30 mouse cellular contexts compared by ENCODE assay signal in the genomic region with DNA sequence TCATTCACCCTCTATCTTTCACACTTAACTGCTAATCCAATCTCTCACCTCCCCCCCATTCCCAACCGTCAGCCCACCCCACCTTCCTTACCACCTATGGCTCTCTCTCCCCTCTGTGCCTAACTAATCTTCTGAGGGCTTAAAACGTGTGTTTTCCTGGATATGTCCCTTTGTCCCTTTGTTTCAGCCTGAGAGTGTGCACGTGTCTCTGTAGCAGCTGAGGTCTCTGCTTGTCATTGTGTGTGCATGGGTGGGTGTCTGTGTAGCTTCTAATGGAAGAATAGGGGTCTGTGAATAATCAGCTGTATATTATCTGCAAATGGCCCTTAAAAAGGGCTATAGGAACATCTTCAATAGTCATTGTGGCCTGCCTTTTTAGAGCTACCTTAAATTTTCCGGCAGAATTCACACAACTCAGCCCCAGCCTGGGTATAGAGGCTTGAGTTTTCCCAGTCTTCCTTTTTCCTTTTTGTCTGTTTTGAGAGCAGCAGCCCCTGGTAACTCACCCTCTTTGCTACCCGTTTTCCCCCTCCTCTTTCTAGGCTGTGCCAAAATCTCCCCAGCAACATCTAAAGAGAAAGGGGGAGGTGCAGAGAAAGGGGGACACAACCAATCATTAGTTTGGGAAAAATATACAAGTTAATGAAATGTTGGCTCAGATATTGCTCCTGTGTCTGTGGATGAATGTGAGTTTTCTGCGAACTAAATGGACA. TPM values are rescaled to one million over a fixed set of nuclear protein-coding genes. Genes with fewer than 3 reads are reported as not detected.
A peak's percentile ranks its signal among the peaks of the same experiment; 100 is the strongest.
DNase-seq lines count a peak whose midpoint lies in the region; ATAC-seq and TF ChIP-seq lines count a peak whose summit lies in the region.
"Had no signal": no experiment of that assay in that cellular context is flagged by ENCODE, and none has a peak within 500 bp of the region (broad histone marks: within the 10 kb centered on the region; RNA-seq: fewer than 3 reads in every experiment).

No protein-coding gene starts in this region.

- TF ChIP-seq CTCF in forebrain, postnatal 0 days (IDR thresholded peaks at IDR 0.05; ENCODE audit: low read depth) = no peak

- H3K4me3 ChIP-seq in forebrain, embryonic 10.5 days = no peak overlapping the region
- no peak overlapping the region for H3K4me3 ChIP-seq in forebrain, postnatal 0 days (ENCODE audit: low read depth, low read length)
- no peak overlapping the region for H3K4me3 ChIP-seq in forebrain, embryonic 11.5 days (ENCODE audit: low read depth, low read length)
- H3K4me3 ChIP-seq in hindbrain, embryonic 12.5 days = no peak overlapping the region
- no peak overlapping the region for H3K4me3 ChIP-seq in midbrain, embryonic 14.5 days (replicated peaks; ENCODE audit: low read depth, low read length)
- H3K4me3 ChIP-seq: heart, embryonic 13.5 days; limb, embryonic 13.5 days; lung, embryonic 15.5 days had no signal

- H3K4me1 ChIP-seq in forebrain, embryonic 10.5 days = peaks cover 10% of the 10 kb centered on the region; the same call in 1 of the 2 replicates
- no peaks in the 10 kb centered on the region for H3K4me1 ChIP-seq in forebrain, postnatal 0 days (ENCODE audit: insufficient read depth)
- no peaks in the 10 kb centered on the region for H3K4me1 ChIP-seq in forebrain, embryonic 11.5 days (replicated peaks; ENCODE audit: control insufficient read depth, insufficient read depth, low read length)
- H3K4me1 ChIP-seq in hindbrain, embryonic 12.5 days = no peaks in the 10 kb centered on the region
- no peaks in the 10 kb centered on the region for H3K4me1 ChIP-seq in midbrain, embryonic 14.5 days (ENCODE audit: control insufficient read depth, insufficient read depth, low read length)
- H3K4me1 ChIP-seq: heart, embryonic 13.5 days; limb, embryonic 13.5 days; lung, embryonic 15.5 days had no signal

- H3K4me2 ChIP-seq in forebrain, postnatal 0 days (ENCODE audit: low read depth) = no peak overlapping the region
- no peak overlapping the region for H3K4me2 ChIP-seq in forebrain, embryonic 11.5 days (ENCODE audit: low read depth, low read length, severe bottlenecking)
- no peak overlapping the region for H3K4me2 ChIP-seq in hindbrain, embryonic 12.5 days (replicated peaks)
- no peak overlapping the region for H3K4me2 ChIP-seq in midbrain, embryonic 14.5 days (ENCODE audit: low read length)
- H3K4me2 ChIP-seq: heart, embryonic 13.5 days; limb, embryonic 13.5 days; lung, embryonic 15.5 days had no signal

- peaks cover 61% of the 10 kb centered on the region for H3K27me3 ChIP-seq in forebrain, embryonic 10.5 days (ENCODE audit: poor library complexity, severe bottlenecking)
- H3K27me3 ChIP-seq in forebrain, postnatal 0 days (ENCODE audit: insufficient read depth, low read length) = no peaks in the 10 kb centered on the region
- H3K27me3 ChIP-seq in forebrain, embryonic 11.5 days (ENCODE audit: control insufficient read depth, insufficient read depth, low read length) = peaks cover 2% of the 10 kb centered on the region; the same call in 1 of the 2 replicates
- peaks cover 15% of the 10 kb centered on the region; the same call in 1 of the 2 replicates for H3K27me3 ChIP-seq in hindbrain, embryonic 12.5 days
- H3K27me3 ChIP-seq in midbrain, embryonic 14.5 days (ENCODE audit: control insufficient read depth, insufficient read depth, low read length) = 0 out of 2 replicates have a peak, but pooled peaks cover 6% of the 10 kb centered on the region

- peak overlapping the region; percentile 68 for H3K27ac ChIP-seq in forebrain, embryonic 10.5 days
- no peak overlapping the region for H3K27ac ChIP-seq in forebrain, postnatal 0 days (ENCODE audit: low read depth, low read length)
- no peak overlapping the region for H3K27ac ChIP-seq in forebrain, embryonic 11.5 days (ENCODE audit: low read depth, low read length)
- no peak overlapping the region for H3K27ac ChIP-seq in hindbrain, embryonic 12.5 days
- no peak overlapping the region for H3K27ac ChIP-seq in midbrain, embryonic 14.5 days (replicated peaks; ENCODE audit: low read depth, low read length)
- H3K27ac ChIP-seq: heart, embryonic 13.5 days; limb, embryonic 13.5 days; liver, embryonic 14.5 days; lung, embryonic 15.5 days; macrophage had no signal

- no peaks in the 10 kb centered on the region for H3K9me3 ChIP-seq in forebrain, embryonic 10.5 days
- H3K9me3 ChIP-seq in forebrain, postnatal 0 days (ENCODE audit: low read length) = no peaks in the 10 kb centered on the region
- H3K9me3 ChIP-seq in forebrain, embryonic 11.5 days (ENCODE audit: control insufficient read depth, low read length) = no peaks in the 10 kb centered on the region
- H3K9me3 ChIP-seq in hindbrain, embryonic 12.5 days (replicated peaks) = no peaks in the 10 kb centered on the region
- no peaks in the 10 kb centered on the region for H3K9me3 ChIP-seq in midbrain, embryonic 14.5 days (ENCODE audit: control insufficient read depth, low read length)
- H3K9me3 ChIP-seq: G1E; heart, embryonic 13.5 days; limb, embryonic 13.5 days; lung, embryonic 15.5 days had no signal

- 25% methylated on average over 6 of the region's 6 CpGs for WGBS in forebrain, embryonic 10.5 days
- WGBS in forebrain, postnatal 0 days = 27% methylated on average over 6 of the region's 6 CpGs
- WGBS in forebrain, embryonic 11.5 days = 29% methylated on average over 6 of the region's 6 CpGs
- 30% methylated on average over 6 of the region's 6 CpGs for WGBS in hindbrain, embryonic 12.5 days
- 25% methylated on average over 6 of the region's 6 CpGs for WGBS in midbrain, embryonic 14.5 days

- H3K9ac ChIP-seq in forebrain, postnatal 0 days = no peak overlapping the region
- H3K9ac ChIP-seq in forebrain, embryonic 11.5 days (ENCODE audit: low read length) = no peak overlapping the region
- H3K9ac ChIP-seq in hindbrain, embryonic 12.5 days = no peak overlapping the region
- H3K9ac ChIP-seq in midbrain, embryonic 14.5 days (replicated peaks; ENCODE audit: low read length) = no peak overlapping the region
- H3K9ac ChIP-seq: heart, embryonic 13.5 days; limb, embryonic 13.5 days; liver, embryonic 14.5 days; lung, embryonic 15.5 days had no signal

- H3K36me3 ChIP-seq in forebrain, embryonic 10.5 days (replicated peaks) = no peaks in the 10 kb centered on the region
- no peaks in the 10 kb centered on the region for H3K36me3 ChIP-seq in forebrain, postnatal 0 days (ENCODE audit: insufficient read depth)
- H3K36me3 ChIP-seq in forebrain, embryonic 11.5 days (ENCODE audit: control insufficient read depth, insufficient read depth, low read length) = no peaks in the 10 kb centered on the region
- no peaks in the 10 kb centered on the region for H3K36me3 ChIP-seq in hindbrain, embryonic 12.5 days
- H3K36me3 ChIP-seq in midbrain, embryonic 14.5 days (ENCODE audit: control insufficient read depth, insufficient read depth, low read length) = no peaks in the 10 kb centered on the region
- H3K36me3 ChIP-seq: G1E; heart, embryonic 13.5 days; limb, embryonic 13.5 days; lung, embryonic 15.5 days had no signal

- DNase-seq in forebrain, embryonic 10.5 days (ENCODE audit: extremely low spot score, low spot score) = no peak
- DNase-seq in forebrain, postnatal 0 days = no peak
- no peak for DNase-seq in forebrain, embryonic 11.5 days (ENCODE audit: low spot score)
- peak; percentile 8 for DNase-seq in midbrain, embryonic 14.5 days
- DNase-seq in cerebellum, postnatal 4 days (ENCODE audit: low spot score in 2 of 2) = no peak
- DNase-seq in heart, postnatal 36 days = no peak
- no peak for DNase-seq in heart, postnatal 4 days
- DNase-seq: adrenal gland, postnatal 14 days; cerebellum, adult 11 months; cerebellum, postnatal 10 days; gastrocnemius, postnatal 10 days; heart, adult 18-20 months; kidney, adult 11 months; right cerebral cortex, postnatal 4 days; thymus, adult 2 months had no signal

- intact Hi-C loops in heart, postnatal 36 days (cut with DNase I) = no loop called here

- no peak for ATAC-seq in forebrain, postnatal 0 days
- peak; percentile 61 for ATAC-seq in forebrain, embryonic 11.5 days (replicated peaks; ENCODE audit: low FRiP score)
- peak; percentile 81 for ATAC-seq in hindbrain, embryonic 12.5 days (ENCODE audit: low FRiP score)
- ATAC-seq in midbrain, embryonic 14.5 days (ENCODE audit: low FRiP score, low TSS enrichment) = no peak
- ATAC-seq: activated CD4-positive, CD25-positive, alpha-beta regulatory T cell, adult 4 months had no signal

RNA-seq across cellular contexts. Expression of a gene that starts 19.2 kb away (rescaled TPM):
- 0.46 and 0.70 TPM in 2 replicates for polyA plus RNA-seq in forebrain, embryonic 10.5 days (2016; fragmentation: Nextera tagmentation; extraction: Ambion mirVana)
- not detected in 2 replicates for total RNA-seq in forebrain, postnatal 0 days (2014; rRNA removed)
- not detected in 2 replicates for polyA plus RNA-seq in forebrain, postnatal 0 days (2015; fragmentation: Nextera tagmentation; extraction: Ambion mirVana)
- polyA plus RNA-seq in forebrain, embryonic 11.5 days (2014; fragmentation: Nextera tagmentation; extraction: Ambion mirVana) = not detected in 2 replicates
- polyA plus RNA-seq in hindbrain, embryonic 12.5 days (2016; fragmentation: Nextera tagmentation; extraction: Ambion mirVana) = not detected in 2 replicates
- polyA plus RNA-seq in midbrain, embryonic 14.5 days (2014; fragmentation: Nextera tagmentation; extraction: Ambion mirVana) = not detected in 2 replicates
- not detected for total RNA-seq in heart, postnatal 36 days (2021)
- not detected for total RNA-seq in heart, postnatal 4 days (2021)
- total RNA-seq: adrenal gland, postnatal 14 days; G1E; gastrocnemius, postnatal 10 days; heart, adult 18-20 months; heart, postnatal 25 days; layer of hippocampus, postnatal 25 days; left cerebral cortex, postnatal 10 days; neutrophil, adult 5-6 weeks had no signal
- polyA plus RNA-seq: activated CD4-positive, CD25-positive, alpha-beta regulatory T cell, adult 4 months; G1E; heart, embryonic 13.5 days; kidney, embryonic 16.5 days; limb, embryonic 13.5 days; liver, embryonic 14.5 days; lung, embryonic 15.5 days; macrophage; stomach, embryonic 16.5 days; thymus, adult 2 months; urinary bladder, adult 2 months had no signal

Comparison
In these comparisons a context has a peak if more than half of its experiments do, and no peak if none do; other contexts are left out.
1. ATAC-seq: peak in forebrain, embryonic 11.5 days (single experiment) and hindbrain, embryonic 12.5 days (single experiment); none in forebrain, postnatal 0 days (single experiment) and midbrain, embryonic 14.5 days (single experiment).